Mouse (Mus musculus): ENCODE results near the gene H2-DMb1. TPM values are rescaled to one million over a fixed set of nuclear protein-coding genes. Genes with fewer than 3 reads are reported as not detected.
"Not testable (repeated sequence)": the region's sequence is repeated elsewhere in the genome, so short reads cannot be mapped to it uniquely, and the experiment has no call there.

H2-DMb1 gene
- total RNA-seq, 2 experiments from 2014 or later: 0.65 to 0.98 TPM

GRCm38 (mm10) chr17:34143033-34143432, 9.8 kb upstream of the H2-DMb1 start, which contains the start of gene H2-DMb2:
Gene H2-DMb2, plus strand, starts transcription at chr17:34143307.
- DNase-seq (ENCODE audit: low spot score in 2 of 2): no peak

GRCm38 (mm10) chr17:34143461-34143860, 9.4 kb upstream of the H2-DMb1 start:
- DNase-seq (ENCODE audit: low spot score in 2 of 2): no peak

GRCm38 (mm10) chr17:34144221-34144620, 8.7 kb upstream of the H2-DMb1 start:
- not testable (repeated sequence) for DNase-seq (ENCODE audit: low spot score in 2 of 2)

- DNase-seq (ENCODE audit: low spot score in 2 of 2): no peak
Measured at GRCm38 (mm10) chr17:34144960-34145371, 7.9 kb upstream of the H2-DMb1 start.

GRCm38 (mm10) chr17:34155534-34155933, 2.7 kb downstream of the H2-DMb1 start:
- DNase-seq (ENCODE audit: low spot score in 2 of 2): no peak

- DNase-seq (ENCODE audit: low spot score in 2 of 2): no peak
Measured at GRCm38 (mm10) chr17:34164202-34164895, 11.5 kb downstream of the H2-DMb1 start.

GRCm38 (mm10) chr17:34165033-34165730, 12.3 kb downstream of the H2-DMb1 start:
- DNase-seq (ENCODE audit: low spot score in 2 of 2): no peak

GRCm38 (mm10) chr17:34169279-34169678, 16.4 kb downstream of the H2-DMb1 start:
- peak; percentile 11 to 54 for DNase-seq (ENCODE audit: low spot score in 2 of 2)

GRCm38 (mm10) chr17:34170487-34170876, 17.6 kb downstream of the H2-DMb1 start:
- no peak for DNase-seq (ENCODE audit: low spot score in 2 of 2)

GRCm38 (mm10) chr17:34170877-34171498, 18.1 kb downstream of the H2-DMb1 start:
- peak; percentile 81 to 91 for DNase-seq (ENCODE audit: low spot score in 2 of 2)

GRCm38 (mm10) chr17:34172528-34172927, 19.7 kb downstream of the H2-DMb1 start:
- no peak for DNase-seq (ENCODE audit: low spot score in 2 of 2)

- DNase-seq (ENCODE audit: low spot score in 2 of 2): no peak
Measured at GRCm38 (mm10) chr17:34174075-34174474, 21.2 kb downstream of the H2-DMb1 start.

GRCm38 (mm10) chr17:34177179-34177578, 24.3 kb downstream of the H2-DMb1 start:
- DNase-seq (ENCODE audit: low spot score in 2 of 2): no peak

GRCm38 (mm10) chr17:34179019-34179418, 26.1 kb downstream of the H2-DMb1 start:
- no peak for DNase-seq (ENCODE audit: low spot score in 2 of 2)

- no peak for DNase-seq (ENCODE audit: low spot score in 2 of 2)
Measured at GRCm38 (mm10) chr17:34179913-34180859, 27.3 kb downstream of the H2-DMb1 start.

- no peak for DNase-seq (ENCODE audit: low spot score in 2 of 2)
Measured at GRCm38 (mm10) chr17:34183564-34184219, 30.8 kb downstream of the H2-DMb1 start.

- DNase-seq (ENCODE audit: low spot score in 2 of 2): no peak
Measured at GRCm38 (mm10) chr17:34185526-34185925, 32.7 kb downstream of the H2-DMb1 start.

- DNase-seq (ENCODE audit: low spot score in 2 of 2): no peak
Measured at GRCm38 (mm10) chr17:34186885-34187260, 34.0 kb downstream of the H2-DMb1 start.

- DNase-seq (ENCODE audit: low spot score in 2 of 2): peak; percentile 97
Measured at GRCm38 (mm10) chr17:34187261-34187916, 34.5 kb downstream of the H2-DMb1 start, which contains the start of the genes Tap1 and Psmb9. Gene Tap1, plus strand, starts transcription at chr17:34187553. Gene Psmb9, minus strand, starts transcription at chr17:34187764.

- no peak for DNase-seq (ENCODE audit: low spot score in 2 of 2)
Measured at GRCm38 (mm10) chr17:34188010-34188409, 35.1 kb downstream of the H2-DMb1 start.
